In the genomic region with DNA sequence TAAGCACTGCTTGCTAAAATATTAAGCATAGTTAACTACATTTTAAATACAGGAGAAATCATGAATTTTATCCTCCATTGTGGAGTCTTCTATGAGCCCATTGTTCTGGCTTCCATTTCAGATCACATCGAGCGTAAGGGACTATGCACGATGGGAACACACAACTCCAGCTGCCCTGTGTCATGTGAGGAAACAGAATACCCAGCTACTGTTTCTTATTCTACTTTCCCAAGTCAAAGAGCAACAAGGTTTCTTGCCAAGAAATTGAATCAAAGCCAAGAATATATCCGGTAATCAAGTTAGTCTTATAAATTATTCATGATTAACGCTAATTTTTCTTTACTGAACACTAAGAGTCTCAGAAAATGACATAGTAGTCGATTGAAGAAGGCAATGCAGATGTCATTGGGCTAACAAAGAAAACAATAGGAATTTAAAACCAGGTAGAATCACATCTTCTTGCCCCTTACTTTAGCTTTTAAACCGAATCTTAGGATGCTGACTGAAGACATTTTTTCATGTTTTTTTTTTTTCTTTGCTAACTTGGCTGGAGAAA, we compare ENCODE assay signal across 36 mouse cellular contexts. TPM values are rescaled to one million over a fixed set of nuclear protein-coding genes. Genes with fewer than 3 reads are reported as not detected.
DNase-seq lines count a peak whose midpoint lies in the region; ATAC-seq and TF ChIP-seq lines count a peak whose summit lies in the region.
"Had no signal": no experiment of that assay in that cellular context is flagged by ENCODE, and none has a peak within 500 bp of the region (broad histone marks: within the 10 kb centered on the region; RNA-seq: fewer than 3 reads in every experiment).

No protein-coding gene starts in this region.

- no peaks in the 10 kb centered on the region for H3K9me3 ChIP-seq in hindbrain, embryonic 12.5 days (replicated peaks)
- no peaks in the 10 kb centered on the region for H3K9me3 ChIP-seq in hindbrain, embryonic 13.5 days
- no peaks in the 10 kb centered on the region for H3K9me3 ChIP-seq in midbrain, embryonic 13.5 days
- no peaks in the 10 kb centered on the region for H3K9me3 ChIP-seq in midbrain, embryonic 15.5 days
- no peaks in the 10 kb centered on the region for H3K9me3 ChIP-seq in forebrain, embryonic 16.5 days (ENCODE audit: control insufficient read depth, low read length)
- H3K9me3 ChIP-seq: embryonic facial prominence, embryonic 12.5 days; heart, embryonic 12.5 days had no signal

- H3K9ac ChIP-seq in hindbrain, embryonic 12.5 days: no peak overlapping the region
- no peak overlapping the region for H3K9ac ChIP-seq in hindbrain, embryonic 13.5 days
- no peak overlapping the region for H3K9ac ChIP-seq in midbrain, embryonic 13.5 days (replicated peaks)
- H3K9ac ChIP-seq in midbrain, embryonic 15.5 days: no peak overlapping the region
- no peak overlapping the region for H3K9ac ChIP-seq in forebrain, embryonic 16.5 days (replicated peaks; ENCODE audit: low read depth, low read length)
- H3K9ac ChIP-seq: embryonic facial prominence, embryonic 12.5 days; heart, embryonic 12.5 days; liver, embryonic 14.5 days had no signal

- no peak overlapping the region for H3K27ac ChIP-seq in hindbrain, embryonic 12.5 days
- no peak overlapping the region for H3K27ac ChIP-seq in hindbrain, embryonic 13.5 days
- no peak overlapping the region for H3K27ac ChIP-seq in midbrain, embryonic 13.5 days
- no peak overlapping the region for H3K27ac ChIP-seq in midbrain, embryonic 15.5 days
- H3K27ac ChIP-seq in forebrain, embryonic 16.5 days (ENCODE audit: low read length): no peak overlapping the region
- H3K27ac ChIP-seq: embryonic facial prominence, embryonic 12.5 days; heart, adult 2 months; liver, embryonic 14.5 days; macrophage had no signal

- no peaks in the 10 kb centered on the region for H3K27me3 ChIP-seq in hindbrain, embryonic 12.5 days
- no peaks in the 10 kb centered on the region for H3K27me3 ChIP-seq in hindbrain, embryonic 13.5 days
- H3K27me3 ChIP-seq in midbrain, embryonic 13.5 days: no peaks in the 10 kb centered on the region
- no peaks in the 10 kb centered on the region for H3K27me3 ChIP-seq in midbrain, embryonic 15.5 days (replicated peaks)
- no peaks in the 10 kb centered on the region for H3K27me3 ChIP-seq in forebrain, embryonic 16.5 days (replicated peaks; ENCODE audit: control insufficient read depth, insufficient read depth, low read length)
- H3K27me3 ChIP-seq: embryonic facial prominence, embryonic 12.5 days; heart, embryonic 12.5 days had no signal

- H3K4me2 ChIP-seq in hindbrain, embryonic 12.5 days (replicated peaks): no peak overlapping the region
- H3K4me2 ChIP-seq in hindbrain, embryonic 13.5 days: no peak overlapping the region
- H3K4me2 ChIP-seq in midbrain, embryonic 13.5 days (replicated peaks): no peak overlapping the region
- H3K4me2 ChIP-seq in midbrain, embryonic 15.5 days: no peak overlapping the region
- H3K4me2 ChIP-seq in forebrain, embryonic 16.5 days (ENCODE audit: low read length): no peak overlapping the region
- H3K4me2 ChIP-seq: embryonic facial prominence, embryonic 12.5 days; heart, embryonic 12.5 days had no signal

- H3K4me1 ChIP-seq in hindbrain, embryonic 12.5 days: no peaks in the 10 kb centered on the region
- H3K4me1 ChIP-seq in hindbrain, embryonic 13.5 days (replicated peaks): no peaks in the 10 kb centered on the region
- H3K4me1 ChIP-seq in midbrain, embryonic 13.5 days (replicated peaks): no peaks in the 10 kb centered on the region
- no peaks in the 10 kb centered on the region for H3K4me1 ChIP-seq in midbrain, embryonic 15.5 days
- H3K4me1 ChIP-seq in forebrain, embryonic 16.5 days (replicated peaks; ENCODE audit: control insufficient read depth, insufficient read depth, low read length): no peaks in the 10 kb centered on the region; the same call in 1 of the 2 replicates
- H3K4me1 ChIP-seq: embryonic facial prominence, embryonic 12.5 days; heart, embryonic 12.5 days had no signal

- 0 out of 2 replicates have a peak, but pooled peaks have one; percentile 78 for ATAC-seq in hindbrain, embryonic 12.5 days (ENCODE audit: low FRiP score)
- ATAC-seq in hindbrain, embryonic 13.5 days (ENCODE audit: low FRiP score): no peak
- 0 out of 2 replicates have a peak, but pooled peaks have one; percentile 48 for ATAC-seq in midbrain, embryonic 13.5 days
- ATAC-seq in midbrain, embryonic 15.5 days (replicated peaks): no peak
- ATAC-seq in forebrain, embryonic 16.5 days: peak; percentile 78
- ATAC-seq: intestine, postnatal 0 days had no signal

- no peak for TF ChIP-seq POLR2A in brain, embryonic 14.5 days (IDR thresholded peaks at IDR 0.05; ENCODE audit: borderline replicate concordance, extremely low read depth, insufficient read depth, insufficient read length, poor library complexity, severe bottlenecking)

- TF ChIP-seq CTCF in brain, embryonic 14.5 days (IDR thresholded peaks at IDR 0.05; ENCODE audit: borderline replicate concordance, extremely low read depth, insufficient read depth, insufficient read length): no peak

- H3K36me3 ChIP-seq in hindbrain, embryonic 12.5 days: no peaks in the 10 kb centered on the region
- H3K36me3 ChIP-seq in hindbrain, embryonic 13.5 days: no peaks in the 10 kb centered on the region
- H3K36me3 ChIP-seq in midbrain, embryonic 13.5 days: no peaks in the 10 kb centered on the region
- no peaks in the 10 kb centered on the region for H3K36me3 ChIP-seq in midbrain, embryonic 15.5 days (replicated peaks)
- H3K36me3 ChIP-seq in forebrain, embryonic 16.5 days (ENCODE audit: control insufficient read depth, insufficient read depth): no peaks in the 10 kb centered on the region
- H3K36me3 ChIP-seq: embryonic facial prominence, embryonic 12.5 days; heart, embryonic 12.5 days had no signal

- 41% methylated on average over 7 of the region's 7 CpGs for WGBS in hindbrain, embryonic 12.5 days
- WGBS in hindbrain, embryonic 13.5 days: 27% methylated on average over 7 of the region's 7 CpGs
- WGBS in midbrain, embryonic 13.5 days: 44% methylated on average over 7 of the region's 7 CpGs
- 35% methylated on average over 7 of the region's 7 CpGs for WGBS in midbrain, embryonic 15.5 days
- 10% methylated on average over 7 of the region's 7 CpGs for WGBS in forebrain, embryonic 16.5 days

- DNase-seq in brain, embryonic 14.5 days (ENCODE audit: low read depth): peak; percentile 70
- DNase-seq in layer of hippocampus, adult 18-20 months (ENCODE audit: low spot score in 2 of 2): no peak
- DNase-seq: adrenal gland, adult 8-10 months; B cell, adult 2 months; cerebellum, adult 11 months; cerebellum, adult 9-10 months; embryo, embryonic 11 days; heart, adult 2 months; heart, postnatal 4 days; liver; lung, adult 2 months; lung, postnatal 10 days; right cerebral cortex, postnatal 25 days; spleen, adult 18-20 months; thymus, postnatal 14 days had no signal

- no peak overlapping the region for H3K4me3 ChIP-seq in hindbrain, embryonic 12.5 days
- no peak overlapping the region for H3K4me3 ChIP-seq in hindbrain, embryonic 13.5 days
- H3K4me3 ChIP-seq in midbrain, embryonic 13.5 days (replicated peaks): no peak overlapping the region
- H3K4me3 ChIP-seq in midbrain, embryonic 15.5 days: no peak overlapping the region
- H3K4me3 ChIP-seq in forebrain, embryonic 16.5 days (replicated peaks; ENCODE audit: low read length): no peak overlapping the region
- H3K4me3 ChIP-seq: embryonic facial prominence, embryonic 12.5 days; heart, adult 2 months; heart, embryonic 12.5 days had no signal

RNA-seq across cellular contexts. Expression of gene Asic5, which starts 32.1 kb away (rescaled TPM):
- not detected in 2 replicates for polyA plus RNA-seq in hindbrain, embryonic 12.5 days (2016; fragmentation: Nextera tagmentation; extraction: Ambion mirVana)
- polyA plus RNA-seq in hindbrain, embryonic 13.5 days (2015; fragmentation: Nextera tagmentation; extraction: Ambion mirVana): not detected in 2 replicates
- 0.12 TPM in 1 of 2 replicates, not detected in the other for polyA plus RNA-seq in midbrain, embryonic 13.5 days (2015; fragmentation: Nextera tagmentation; extraction: Ambion mirVana)
- not detected in 2 replicates for polyA plus RNA-seq in midbrain, embryonic 15.5 days (2015; fragmentation: Nextera tagmentation; extraction: Ambion mirVana)
- 0.07 TPM in 1 of 2 replicates, not detected in the other for polyA plus RNA-seq in brain, embryonic 14.5 days (2012; rRNA removed)
- 0.21 TPM in 1 of 2 replicates, not detected in the other for polyA plus RNA-seq in forebrain, embryonic 16.5 days (2015; fragmentation: Nextera tagmentation; extraction: Ambion mirVana)
- total RNA-seq in layer of hippocampus, adult 18-20 months (2021): not detected
- total RNA-seq: adrenal gland, adult 8-10 months; gastrocnemius, adult 8-10 months; gastrocnemius, postnatal 4 days; heart, adult 2 months; heart, postnatal 4 days; layer of hippocampus, postnatal 10 days; left cerebral cortex, adult 18-20 months; left cerebral cortex, postnatal 14 days; megakaryocyte-erythroid progenitor cell, adult 5-6 weeks; monocyte, adult 5-6 weeks had no signal
- polyA plus RNA-seq: embryonic facial prominence, embryonic 12.5 days; heart, adult 2 months; heart, embryonic 12.5 days; heart, postnatal 0 days; limb, embryonic 11.5 days; liver, embryonic 14.5 days; lung, adult 2 months; macrophage; neural tube, embryonic 14.5 days; urinary bladder, adult 2 months had no signal

RNA-seq across cellular contexts. Expression of gene Tdo2, which starts 38.2 kb away (rescaled TPM):
- polyA plus RNA-seq in hindbrain, embryonic 12.5 days (2016; fragmentation: Nextera tagmentation; extraction: Ambion mirVana): not detected in 2 replicates
- polyA plus RNA-seq in hindbrain, embryonic 13.5 days (2015; fragmentation: Nextera tagmentation; extraction: Ambion mirVana): 0.05 TPM in 1 of 2 replicates, not detected in the other
- not detected in 2 replicates for polyA plus RNA-seq in midbrain, embryonic 13.5 days (2015; fragmentation: Nextera tagmentation; extraction: Ambion mirVana)
- 0.09 TPM in 1 of 2 replicates, not detected in the other for polyA plus RNA-seq in midbrain, embryonic 15.5 days (2015; fragmentation: Nextera tagmentation; extraction: Ambion mirVana)
- 0.04 and 0.18 TPM in 2 replicates for polyA plus RNA-seq in brain, embryonic 14.5 days (2012; rRNA removed)
- 0.97 and 1.3 TPM in 2 replicates for polyA plus RNA-seq in forebrain, embryonic 16.5 days (2015; fragmentation: Nextera tagmentation; extraction: Ambion mirVana)
- 10 to 100 TPM; 10.9 to 12.6 TPM for total RNA-seq in layer of hippocampus, adult 18-20 months (2021)
- total RNA-seq: heart, adult 2 months; heart, postnatal 4 days; megakaryocyte-erythroid progenitor cell, adult 5-6 weeks; monocyte, adult 5-6 weeks had no signal
- polyA plus RNA-seq: heart, adult 2 months; macrophage had no signal

Comparison
In these comparisons a context has a peak if more than half of its experiments do, and no peak if none do; other contexts are left out.
1. ATAC-seq: peak in hindbrain, embryonic 12.5 days (single experiment), midbrain, embryonic 13.5 days (single experiment) and forebrain, embryonic 16.5 days (single experiment); none in hindbrain, embryonic 13.5 days (single experiment) and midbrain, embryonic 15.5 days (single experiment).